Mouse (Mus musculus) megakaryocyte, adult 5-6 weeks (primary cell): Measurements from ENCODE around the gene Cmtr2. TPM values are rescaled to one million over a fixed set of nuclear protein-coding genes. Genes with fewer than 3 reads are reported as not detected.

Source experiments
- ATAC-seq: 2 replicates; pipeline ENCODE4 v1.8.0; 2016; ENCODE audit warnings: mild to moderate bottlenecking, inconsistent platforms; ENCODE audit not compliant: poor library complexity, severe bottlenecking
- total RNA-seq, 2 experiments: library from RNA; stranded (forward) in 1 of 2; stranded (reverse) in 1 of 2; fragments of 153-499, 151-499 nt in 1 of 2; fragments of 221-1000, 200-1000 nt in 1 of 2; gene quantifications; 2 replicates each; pipeline versions ENCODE4 v1.2.3 to v1.2.4; 2015 to 2017

The Cmtr2 gene
- total RNA-seq, 2 experiments from 2014 or later, result 4.4 to 6.0 TPM

DNA sequence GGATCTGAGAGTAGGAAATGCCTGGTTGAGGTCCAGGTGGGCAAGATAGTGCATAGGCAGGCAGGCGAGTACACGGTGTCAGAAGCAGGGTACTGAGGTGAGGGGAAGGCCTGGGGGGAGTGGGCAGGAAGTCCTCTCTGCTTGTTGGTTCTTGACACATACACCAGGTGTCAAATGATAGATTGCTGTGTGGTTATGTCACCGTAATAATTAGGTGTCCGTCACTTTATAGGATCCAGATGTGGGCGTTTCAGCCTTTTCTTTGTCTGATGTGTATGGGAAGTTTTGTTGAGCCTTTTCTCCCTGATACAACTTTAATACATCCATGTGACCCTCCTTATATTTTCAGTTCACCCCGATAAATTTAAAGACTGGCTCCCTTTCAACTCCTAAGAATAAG, 31.8 kb downstream of the Cmtr2 start:
- ATAC-seq, result no peak

DNA sequence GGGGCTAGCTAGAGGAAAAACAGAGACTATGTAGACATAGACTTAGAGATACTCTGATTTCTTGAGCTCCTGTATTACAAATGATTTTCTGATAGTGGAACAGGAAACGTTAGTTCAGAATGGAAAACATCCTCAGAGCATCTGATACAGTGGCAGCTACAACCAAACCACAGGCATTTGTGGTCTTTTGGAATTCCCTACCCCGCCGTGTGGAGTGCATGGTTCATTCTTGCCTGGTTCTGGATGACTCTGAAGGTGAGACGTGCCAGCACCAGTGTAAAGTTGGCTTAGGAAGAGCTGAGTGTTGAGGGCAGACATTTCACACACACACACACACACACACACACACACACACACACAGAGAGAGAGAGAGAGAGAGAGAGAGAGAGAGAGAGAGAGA, 38.5 kb downstream of the Cmtr2 start:
- ATAC-seq, result no peak

GRCm38 (mm10) chr8:110265796-110266305, 50.4 kb downstream of the Cmtr2 start:
- ATAC-seq, result no peak

DNA sequence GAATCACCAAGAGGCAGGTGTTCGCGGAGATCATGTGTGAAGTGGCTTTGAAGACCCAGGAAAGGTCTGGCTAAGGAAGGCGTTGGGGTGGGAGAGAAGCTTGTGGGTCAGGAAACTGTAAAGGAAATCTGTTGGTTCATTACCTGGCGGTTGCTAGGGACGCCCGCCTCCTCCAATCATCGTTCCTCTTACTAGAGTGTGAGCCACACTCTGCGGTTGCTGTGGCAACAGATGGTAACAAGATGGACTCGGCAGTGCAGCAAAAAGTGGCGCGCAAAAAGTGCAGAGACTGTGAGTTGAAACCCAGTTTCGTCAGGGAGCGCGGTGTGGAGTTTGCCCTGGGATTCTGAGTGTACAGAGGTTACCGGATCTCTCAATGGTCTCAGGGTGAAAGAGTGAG, 51.3 kb downstream of the Cmtr2 start, which contains the start of gene Hydin:
Gene Hydin (plus strand): TSS at position 237 of the 400 bp plus-strand sequence.
- ATAC-seq, result no peak

DNA sequence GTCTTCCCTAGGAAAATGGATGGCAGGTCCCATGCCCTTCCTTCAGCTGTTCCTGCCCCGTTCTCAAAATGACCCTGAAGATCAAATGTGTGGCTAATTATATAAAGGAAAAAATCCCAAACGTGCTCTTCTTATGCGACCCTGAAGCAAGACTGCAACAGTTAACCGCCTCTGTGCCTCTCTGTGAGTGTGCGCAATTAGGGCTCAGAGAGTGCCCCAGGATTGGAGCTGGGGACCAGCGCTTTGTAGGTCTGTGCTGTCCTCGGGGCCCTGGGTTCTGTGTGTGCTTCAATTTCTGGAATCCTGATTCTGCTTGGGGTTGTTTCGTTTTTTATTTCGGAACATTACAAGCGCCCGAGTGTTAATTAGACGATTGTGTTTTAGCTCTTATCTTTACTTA, 51.8 kb downstream of the Cmtr2 start:
- no peak for ATAC-seq

- no peak for ATAC-seq
Observed at GRCm38 (mm10) chr8:110270659-110271058, 55.2 kb downstream of the Cmtr2 start.

DNA sequence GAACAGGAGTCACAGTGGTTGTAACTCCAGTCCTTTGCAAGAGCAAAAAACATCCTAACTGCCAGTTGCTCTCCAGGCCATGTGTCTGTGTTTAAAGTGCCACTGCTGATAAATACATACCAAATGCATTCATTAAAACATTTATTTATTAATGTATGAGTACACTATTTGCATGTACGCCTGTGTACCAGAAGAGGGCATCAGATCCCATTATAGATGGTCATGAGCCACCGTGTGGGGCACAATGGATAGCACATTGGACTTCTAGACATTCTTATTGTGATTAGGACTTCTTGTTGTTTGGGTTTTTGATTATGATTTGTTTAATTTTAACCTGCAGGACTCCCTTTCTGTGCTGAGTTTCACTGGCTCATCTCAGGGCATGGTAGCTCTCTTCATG, 57.9 kb downstream of the Cmtr2 start:
- ATAC-seq, result no peak

Other genes starting within 250 kb of the Cmtr2 start
- not detected in 2 replicates for gene Tat, start 225.2 kb upstream of the Cmtr2 start, total RNA-seq (2015)
- not detected in 2 replicates for gene Tat, start 225.2 kb upstream of the Cmtr2 start, total RNA-seq (2017)
- gene Chst4, start 175.9 kb upstream of the Cmtr2 start, total RNA-seq (2015), result not detected in 2 replicates
- gene Chst4, start 175.9 kb upstream of the Cmtr2 start, total RNA-seq (2017), result not detected in 2 replicates
- gene Zfp612, start 135.9 kb upstream of the Cmtr2 start, total RNA-seq (2015), result not detected in 2 replicates
- gene Zfp612, start 135.9 kb upstream of the Cmtr2 start, total RNA-seq (2017), result not detected in 2 replicates
- not detected in 2 replicates for gene Gm21964, start 114.5 kb upstream of the Cmtr2 start, total RNA-seq (2015)
- gene Gm21964, start 114.5 kb upstream of the Cmtr2 start, total RNA-seq (2017), result not detected in 2 replicates
- gene Gm17720, start 112.9 kb upstream of the Cmtr2 start, total RNA-seq (2015), result not detected in 2 replicates
- not detected in 2 replicates for gene Gm17720, start 112.9 kb upstream of the Cmtr2 start, total RNA-seq (2017)
- not detected in 2 replicates for gene Calb2, start 47.5 kb upstream of the Cmtr2 start, total RNA-seq (2015)
- not detected in 2 replicates for gene Calb2, start 47.5 kb upstream of the Cmtr2 start, total RNA-seq (2017)
- not detected in 2 replicates for gene Hydin, start 51.3 kb downstream of the Cmtr2 start, total RNA-seq (2015)
- 0.11 TPM in 1 of 2 replicates, not detected in the other for gene Hydin, start 51.3 kb downstream of the Cmtr2 start, total RNA-seq (2017)